Mouse (Mus musculus): ENCODE data around the gene Fam234b. TPM values are rescaled to one million over a fixed set of nuclear protein-coding genes. Genes with fewer than 3 reads are reported as not detected.

The Fam234b gene
- polyA plus RNA-seq, 1 experiment from 2014 or later = 8.0 TPM

- H3K9ac ChIP-seq = no peak overlapping the region
- no peak overlapping the region for H3K27ac ChIP-seq (replicated peaks)
- no peak overlapping the region for H3K4me3 ChIP-seq
- no peaks in the 10 kb centered on the region for H3K9me3 ChIP-seq
- no peak for ATAC-seq (ENCODE audit: extremely low read depth, insufficient number of reproducible peaks, low FRiP score, low TSS enrichment)
- H3K4me2 ChIP-seq = no peak overlapping the region
- WGBS = 68% methylated on average over 6 of the region's 6 CpGs
- H3K36me3 ChIP-seq = peaks cover 18% of the 10 kb centered on the region
- H3K27me3 ChIP-seq (replicated peaks) = peaks cover 9% of the 10 kb centered on the region; the same call in 1 of the 2 replicates
- peaks cover 17% of the 10 kb centered on the region for H3K4me1 ChIP-seq
These were observed 26.1 kb downstream of the Fam234b start for GRCm38 (mm10) chr6:135223786-135224416.

- Histone ChIP-seq H3K9me3 (no peaks in the 10 kb centered on the region), H3K4me1 (peaks cover 17% of the 10 kb centered on the region), H3K27ac (replicated peaks) (no peak overlapping the region), H3K4me2 (no peak overlapping the region), H3K9ac (no peak overlapping the region), H3K36me3 (peaks cover 20% of the 10 kb centered on the region), H3K27me3 (replicated peaks) (no peaks in the 10 kb centered on the region; the same call in none of the 2 replicates), H3K4me3 (no peak overlapping the region)
- 44% methylated on average over 10 of the region's 10 CpGs for WGBS
- no peak for ATAC-seq (ENCODE audit: extremely low read depth, insufficient number of reproducible peaks, low FRiP score, low TSS enrichment)
These were observed 30.7 kb downstream of the Fam234b start for GRCm38 (mm10) chr6:135228465-135228941.

GRCm38 (mm10) chr6:135230586-135230985 lies 32.8 kb downstream of the Fam234b start:
- Histone ChIP-seq H3K4me3 (no peak overlapping the region), H3K4me1 (peaks cover 8% of the 10 kb centered on the region; the same call in 1 of the 2 replicates), H3K27ac (replicated peaks) (no peak overlapping the region), H3K27me3 (replicated peaks) (no peaks in the 10 kb centered on the region; the same call in none of the 2 replicates), H3K36me3 (peaks cover 36% of the 10 kb centered on the region), H3K9me3 (no peaks in the 10 kb centered on the region), H3K4me2 (no peak overlapping the region), H3K9ac (no peak overlapping the region)
- 82% methylated on average over 6 of the region's 6 CpGs for WGBS
- ATAC-seq (ENCODE audit: extremely low read depth, insufficient number of reproducible peaks, low FRiP score, low TSS enrichment) = no peak

- Histone ChIP-seq H3K27me3 (replicated peaks) (no peaks in the 10 kb centered on the region; the same call in 1 of the 2 replicates), H3K4me2 (no peak overlapping the region), H3K27ac (replicated peaks) (no peak overlapping the region), H3K4me1 (peaks cover 18% of the 10 kb centered on the region), H3K36me3 (peaks cover 26% of the 10 kb centered on the region), H3K9me3 (no peaks in the 10 kb centered on the region), H3K9ac (no peak overlapping the region), H3K4me3 (no peak overlapping the region)
- ATAC-seq (ENCODE audit: extremely low read depth, insufficient number of reproducible peaks, low FRiP score, low TSS enrichment) = no peak
- 70% methylated on average over 12 of the region's 12 CpGs for WGBS
These were observed 34.8 kb downstream of the Fam234b start for GRCm38 (mm10) chr6:135232443-135233182.

- Histone ChIP-seq H3K27me3 (replicated peaks) (peaks cover 5% of the 10 kb centered on the region; the same call in 1 of the 2 replicates), H3K9me3 (no peaks in the 10 kb centered on the region), H3K4me1 (peaks cover 15% of the 10 kb centered on the region), H3K9ac (no peak overlapping the region), H3K36me3 (peaks cover 26% of the 10 kb centered on the region), H3K4me3 (no peak overlapping the region), H3K4me2 (no peak overlapping the region), H3K27ac (replicated peaks) (no peak overlapping the region)
- ATAC-seq (ENCODE audit: extremely low read depth, insufficient number of reproducible peaks, low FRiP score, low TSS enrichment) = no peak
- WGBS = 87% methylated on average over 3 of the region's 3 CpGs
These were observed 38.0 kb downstream of the Fam234b start for GRCm38 (mm10) chr6:135235742-135236141.

- Histone ChIP-seq H3K4me1 (peaks cover 23% of the 10 kb centered on the region), H3K27ac (replicated peaks) (no peak overlapping the region), H3K9ac (no peak overlapping the region), H3K27me3 (replicated peaks) (peaks cover 5% of the 10 kb centered on the region; the same call in 1 of the 2 replicates), H3K4me2 (no peak overlapping the region), H3K36me3 (peaks cover 23% of the 10 kb centered on the region), H3K9me3 (no peaks in the 10 kb centered on the region), H3K4me3 (no peak overlapping the region)
- WGBS = 85% methylated on average over 3 of the region's 3 CpGs
- no peak for ATAC-seq (ENCODE audit: extremely low read depth, insufficient number of reproducible peaks, low FRiP score, low TSS enrichment)
These were observed 38.8 kb downstream of the Fam234b start for GRCm38 (mm10) chr6:135236576-135236975.

GRCm38 (mm10) chr6:135237326-135237725 lies 39.5 kb downstream of the Fam234b start:
- Histone ChIP-seq H3K27me3 (replicated peaks) (peaks cover 5% of the 10 kb centered on the region; the same call in 1 of the 2 replicates), H3K27ac (replicated peaks) (no peak overlapping the region), H3K4me3 (no peak overlapping the region), H3K4me2 (no peak overlapping the region), H3K9ac (no peak overlapping the region), H3K4me1 (peaks cover 28% of the 10 kb centered on the region), H3K9me3 (no peaks in the 10 kb centered on the region), H3K36me3 (peaks cover 21% of the 10 kb centered on the region)
- 38% methylated on average over 14 of the region's 14 CpGs for WGBS
- ATAC-seq (ENCODE audit: extremely low read depth, insufficient number of reproducible peaks, low FRiP score, low TSS enrichment) = no peak

GRCm38 (mm10) chr6:135238211-135238610 lies 40.4 kb downstream of the Fam234b start:
- H3K36me3 ChIP-seq = peaks cover 19% of the 10 kb centered on the region
- no peak overlapping the region for H3K4me2 ChIP-seq
- WGBS = 44% methylated on average over 4 of the region's 4 CpGs
- H3K9ac ChIP-seq = no peak overlapping the region
- no peak overlapping the region for H3K4me3 ChIP-seq
- H3K9me3 ChIP-seq = no peaks in the 10 kb centered on the region
- H3K4me1 ChIP-seq = peaks cover 28% of the 10 kb centered on the region
- H3K27ac ChIP-seq (replicated peaks) = no peak overlapping the region
- ATAC-seq (ENCODE audit: extremely low read depth, insufficient number of reproducible peaks, low FRiP score, low TSS enrichment) = no peak
- H3K27me3 ChIP-seq (replicated peaks) = peaks cover 5% of the 10 kb centered on the region; the same call in 1 of the 2 replicates

GRCm38 (mm10) chr6:135240361-135240760 lies 42.6 kb downstream of the Fam234b start:
- Histone ChIP-seq H3K4me3 (no peak overlapping the region), H3K4me1 (peaks cover 28% of the 10 kb centered on the region), H3K36me3 (no peaks in the 10 kb centered on the region), H3K4me2 (no peak overlapping the region), H3K9me3 (no peaks in the 10 kb centered on the region), H3K27ac (replicated peaks) (no peak overlapping the region), H3K9ac (no peak overlapping the region), H3K27me3 (replicated peaks) (peaks cover 10% of the 10 kb centered on the region)
- ATAC-seq (ENCODE audit: extremely low read depth, insufficient number of reproducible peaks, low FRiP score, low TSS enrichment) = no peak
- WGBS = 87% methylated on average over 8 of the region's 8 CpGs

GRCm38 (mm10) chr6:135245586-135245985 lies 47.8 kb downstream of the Fam234b start:
- no peak for ATAC-seq (ENCODE audit: extremely low read depth, insufficient number of reproducible peaks, low FRiP score, low TSS enrichment)
- peaks cover 31% of the 10 kb centered on the region for H3K4me1 ChIP-seq
- H3K9ac ChIP-seq = no peak overlapping the region
- H3K27ac ChIP-seq (replicated peaks) = no peak overlapping the region
- H3K4me2 ChIP-seq = no peak overlapping the region
- H3K27me3 ChIP-seq (replicated peaks) = peaks cover 12% of the 10 kb centered on the region
- H3K9me3 ChIP-seq = no peaks in the 10 kb centered on the region
- no peak overlapping the region for H3K4me3 ChIP-seq
- H3K36me3 ChIP-seq = no peaks in the 10 kb centered on the region
- 65% methylated on average over 8 of the region's 8 CpGs for WGBS

- no peak for ATAC-seq (ENCODE audit: extremely low read depth, insufficient number of reproducible peaks, low FRiP score, low TSS enrichment)
- 43% methylated on average over 6 of the region's 6 CpGs for WGBS
- H3K27ac ChIP-seq (replicated peaks) = no peak overlapping the region
These were observed 50.1 kb downstream of the Fam234b start for GRCm38 (mm10) chr6:135247861-135248260.

More at GRCm38 (mm10) chr6:135247861-135248260, 50.1 kb downstream of the Fam234b start:
- Histone ChIP-seq H3K4me1 (peaks cover 38% of the 10 kb centered on the region), H3K4me3 (no peak overlapping the region), H3K36me3 (no peaks in the 10 kb centered on the region), H3K9ac (no peak overlapping the region), H3K9me3 (no peaks in the 10 kb centered on the region), H3K4me2 (no peak overlapping the region), H3K27me3 (replicated peaks) (peaks cover 12% of the 10 kb centered on the region)
